Mouse (Mus musculus) gastrocnemius, adult 2 months (tissue): ENCODE measurements at regions not wholly inside any gene's neighbourhood (a gene's known extent, or its start where the extent isn't known, plus 50 kb on each side); places are given as distances from the start of the nearest gene placed in this dataset.

Experiments
- DNase-seq: peaks from one replicate; pipeline ENCODE4 v3.0.0; 2022
- H3K27ac ChIP-seq: fragments of 200-600 bp; 2 replicates; pipeline ENCODE4 v1.8.1; 2022; ENCODE audit warnings: mild to moderate bottlenecking
- H3K4me3 ChIP-seq: fragments of 200-600 bp; 2 replicates; pipeline ENCODE4 v1.8.1; 2022; ENCODE audit warnings: mild to moderate bottlenecking, moderate library complexity
- CTCF ChIP-seq: fragments of 200-600 bp; IDR thresholded peaks from 2 replicates; pipeline ENCODE4 v1.8.1; 2022; ENCODE audit warnings: antibody characterized with exemption, mild to moderate bottlenecking, moderate library complexity
- intact Hi-C: fragments of 180-260 bp; cut with DNase I; formaldehyde crosslinking; loops from one replicate; pipeline ENCODE4 v1.15.1; 2025

- H3K4me3 ChIP-seq = no peak overlapping the region
- DNase-seq = no peak
- no peak overlapping the region for H3K27ac ChIP-seq
- TF ChIP-seq CTCF = no peak
- intact Hi-C loops = no loop called here
Measured at GRCm38 (mm10) chr7:135911376-135911775, 195.2 kb upstream of the Mki67 start.

GRCm38 (mm10) chr7:135913923-135914634 is 197.9 kb upstream of the Mki67 start:
- intact Hi-C loops = no loop called here
- Histone ChIP-seq H3K4me3 (no peak overlapping the region), H3K27ac (no peak overlapping the region)
- DNase-seq = no peak
- no peak for TF ChIP-seq CTCF

- H3K27ac ChIP-seq = no peak overlapping the region
- H3K4me3 ChIP-seq = no peak overlapping the region
- DNase-seq = no peak
- TF ChIP-seq CTCF = no peak
- intact Hi-C loops = no loop called here
Measured at GRCm38 (mm10) chr7:135923876-135924275, 207.7 kb upstream of the Mki67 start.

GRCm38 (mm10) chr7:135924641-135925040 is 208.5 kb upstream of the Mki67 start:
- H3K4me3 ChIP-seq = no peak overlapping the region
- no peak for DNase-seq
- intact Hi-C loops = loop anchor here (5.0 kb wide), 1 partner anchor 62 kb away; no protein-coding TSS in a partner anchor
- H3K27ac ChIP-seq = no peak overlapping the region
- no peak for TF ChIP-seq CTCF

GRCm38 (mm10) chr7:135930091-135930490 is 213.9 kb upstream of the Mki67 start:
- no peak for TF ChIP-seq CTCF
- intact Hi-C loops = no loop called here
- peak; percentile 73 for DNase-seq
- Histone ChIP-seq H3K4me3 (no peak overlapping the region), H3K27ac (peak overlapping the region; percentile 54)

GRCm38 (mm10) chr7:135932595-135933175 is 216.5 kb upstream of the Mki67 start:
- peak overlapping the region; percentile 81 for H3K27ac ChIP-seq
- intact Hi-C loops = no loop called here
- peak; percentile 78 for DNase-seq
- H3K4me3 ChIP-seq = no peak overlapping the region
- no peak for TF ChIP-seq CTCF

GRCm38 (mm10) chr7:135935180-135935579 is 219.0 kb upstream of the Mki67 start:
- TF ChIP-seq CTCF = no peak
- intact Hi-C loops = no loop called here
- no peak overlapping the region for H3K4me3 ChIP-seq
- DNase-seq = no peak
- H3K27ac ChIP-seq = no peak overlapping the region

GRCm38 (mm10) chr7:135937465-135937864 is 221.3 kb upstream of the Mki67 start:
- intact Hi-C loops = no loop called here
- no peak for DNase-seq
- TF ChIP-seq CTCF = no peak
- no peak overlapping the region for H3K4me3 ChIP-seq
- no peak overlapping the region for H3K27ac ChIP-seq

- peak overlapping the region; percentile 40 for H3K27ac ChIP-seq
- TF ChIP-seq CTCF = no peak
- intact Hi-C loops = no loop called here
- no peak for DNase-seq
- H3K4me3 ChIP-seq = peak overlapping the region; percentile 51
Measured at GRCm38 (mm10) chr7:135939341-135939740, 223.2 kb upstream of the Mki67 start.

GRCm38 (mm10) chr7:135942826-135943225 is 226.7 kb upstream of the Mki67 start:
- DNase-seq = peak; percentile 24
- intact Hi-C loops = no loop called here
- TF ChIP-seq CTCF = no peak
- no peak overlapping the region for H3K27ac ChIP-seq
- no peak overlapping the region for H3K4me3 ChIP-seq

- no peak overlapping the region for H3K27ac ChIP-seq
- intact Hi-C loops = no loop called here
- H3K4me3 ChIP-seq = no peak overlapping the region
- no peak for TF ChIP-seq CTCF
- DNase-seq = no peak
Measured at GRCm38 (mm10) chr7:135946071-135946646, 230.0 kb upstream of the Mki67 start.

GRCm38 (mm10) chr7:135961026-135961425 is 244.9 kb upstream of the Mki67 start:
- DNase-seq = peak; percentile 50
- H3K4me3 ChIP-seq = no peak overlapping the region
- TF ChIP-seq CTCF = no peak
- no peak overlapping the region for H3K27ac ChIP-seq
- intact Hi-C loops = no loop called here

- intact Hi-C loops = no loop called here
- Histone ChIP-seq H3K4me3 (no peak overlapping the region), H3K27ac (no peak overlapping the region)
- no peak for TF ChIP-seq CTCF
- no peak for DNase-seq
Measured at GRCm38 (mm10) chr7:135965528-135965927, 249.4 kb upstream of the Mki67 start.
